Mouse (Mus musculus) kidney, adult 2 months (tissue): ENCODE results near the gene Krt88. TPM values are rescaled to one million over a fixed set of nuclear protein-coding genes. Genes with fewer than 3 reads are reported as not detected.

Source experiments
- DNase-seq: peaks from one replicate; pipeline ENCODE4 v3.0.0; 2021
- H3K27ac ChIP-seq: fragments of 200-500 bp; 2 replicates; pipeline ENCODE4 v1.5.1; 2012; ENCODE audit warnings: low read depth, low read length, control low read depth, inconsistent platforms; ENCODE audit not compliant: insufficient read depth
- H3K27me3 ChIP-seq: fragments of 200-500 bp; replicated peaks from 2 replicates; pipeline ENCODE4 v1.6.1; 2012; ENCODE audit warnings: mild to moderate bottlenecking, moderate library complexity, low read length, inconsistent platforms; ENCODE audit not compliant: control insufficient read depth, insufficient read depth
- H3K36me3 ChIP-seq: fragments of 200-500 bp; 2 replicates; pipeline ENCODE4 v1.6.1; 2012; ENCODE audit warnings: mild to moderate bottlenecking, moderate library complexity, low read length, inconsistent platforms; ENCODE audit not compliant: control insufficient read depth, insufficient read depth
- H3K4me1 ChIP-seq: fragments of 200-500 bp; 2 replicates; pipeline ENCODE4 v1.6.1; 2011; ENCODE audit warnings: low read length; ENCODE audit not compliant: control insufficient read depth, insufficient read depth
- H3K4me3 ChIP-seq: fragments of 200-500 bp; 2 replicates; pipeline ENCODE4 v1.5.1; 2011; ENCODE audit warnings: mild to moderate bottlenecking, low read depth, low read length, control low read depth; ENCODE audit not compliant: insufficient read depth
- CTCF ChIP-seq: fragments of 200-500 bp; conservative IDR thresholded peaks from 2 replicates; pipeline ENCODE4 v1.5.1; 2011; ENCODE audit warnings: low read depth, mild to moderate bottlenecking, control low read depth, low read length, moderate library complexity, mixed read lengths; ENCODE audit not compliant: insufficient read depth, insufficient read length
- POLR2A ChIP-seq: fragments of 200-500 bp; IDR thresholded peaks from one replicate; pipeline ENCODE4 v1.6.1; 2011; ENCODE audit warnings: low read depth, low read length, control low read depth
- WGBS: fragments of 180-500 bp; shearing (Covaris S2); methylation state at CpG from one replicate; pipeline ENCODE4 v1.1.7; 2018; 5-methylcytosine and 5-hydroxymethylcytosine counted together
- polyA plus RNA-seq: library from polyadenylated mRNA; depleted of rRNA; stranded (reverse); fragments of >200 nt; gene quantifications from 2 replicates; pipeline ENCODE4 v1.2.3, GENCODE M21; 2012; rRNA removed

Krt88 gene
- polyA plus RNA-seq, 1 experiment: not detected

- H3K36me3 ChIP-seq: no peaks in the 10 kb centered on the region
Measured at GRCm38 (mm10) chr15:101491431-101491830, 43.9 kb downstream of the Krt88 start, which contains the start of gene Krt83. Gene Krt83, minus strand, starts transcription at chr15:101491512.

GRCm38 (mm10) chr15:101492718-101493117 is 45.2 kb downstream of the Krt88 start:
- WGBS: 39% methylated on average over 8 of the region's 8 CpGs
- H3K36me3 ChIP-seq: no peaks in the 10 kb centered on the region

More at GRCm38 (mm10) chr15:101491431-101491830, 43.9 kb downstream of the Krt88 start, which contains the start of gene Krt83:
- 75% methylated on average over 6 of the region's 6 CpGs for WGBS
- H3K4me3 ChIP-seq: no peak within 1 kb of the TSS
- H3K27me3 ChIP-seq: no peaks in the 10 kb centered on the region
- no peak within 1 kb of the TSS for H3K27ac ChIP-seq
- TF ChIP-seq CTCF (no peak), POLR2A (no peak)
- no peak for DNase-seq
- no peaks in the 10 kb centered on the region for H3K4me1 ChIP-seq

DNA sequence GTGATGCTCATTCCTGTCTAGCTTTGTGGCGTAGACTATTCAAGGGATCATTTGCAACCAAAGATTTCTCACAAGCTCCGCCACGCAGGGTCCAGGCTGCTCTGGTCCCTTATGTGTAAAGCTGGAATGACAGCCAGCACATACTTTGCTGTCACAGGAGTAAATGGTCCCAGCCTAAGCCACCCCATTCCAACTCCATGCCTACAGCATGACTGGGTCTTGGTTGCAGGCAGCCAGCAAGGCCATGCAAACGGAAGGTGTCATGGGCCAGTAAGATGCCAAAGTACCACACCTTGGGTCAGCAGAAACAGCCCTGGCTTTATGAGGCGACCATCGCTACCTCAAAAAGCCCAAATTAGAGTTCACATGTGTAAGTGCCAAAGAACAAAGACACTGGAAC is 46.2 kb downstream of the Krt88 start:
- Histone ChIP-seq H3K4me1 (no peaks in the 10 kb centered on the region), H3K4me3 (no peak overlapping the region), H3K27me3 (no peaks in the 10 kb centered on the region), H3K27ac (no peak overlapping the region), H3K36me3 (no peaks in the 10 kb centered on the region)
- WGBS: 97% methylated on average over 6 of the region's 6 CpGs
- TF ChIP-seq CTCF (no peak), POLR2A (no peak)
- DNase-seq: no peak

More at GRCm38 (mm10) chr15:101492718-101493117, 45.2 kb downstream of the Krt88 start:
- no peaks in the 10 kb centered on the region for H3K4me1 ChIP-seq
- no peak overlapping the region for H3K4me3 ChIP-seq
- H3K27ac ChIP-seq: no peak overlapping the region
- DNase-seq: no peak
- TF ChIP-seq POLR2A: no peak
- no peak for TF ChIP-seq CTCF
- H3K27me3 ChIP-seq: no peaks in the 10 kb centered on the region

DNA sequence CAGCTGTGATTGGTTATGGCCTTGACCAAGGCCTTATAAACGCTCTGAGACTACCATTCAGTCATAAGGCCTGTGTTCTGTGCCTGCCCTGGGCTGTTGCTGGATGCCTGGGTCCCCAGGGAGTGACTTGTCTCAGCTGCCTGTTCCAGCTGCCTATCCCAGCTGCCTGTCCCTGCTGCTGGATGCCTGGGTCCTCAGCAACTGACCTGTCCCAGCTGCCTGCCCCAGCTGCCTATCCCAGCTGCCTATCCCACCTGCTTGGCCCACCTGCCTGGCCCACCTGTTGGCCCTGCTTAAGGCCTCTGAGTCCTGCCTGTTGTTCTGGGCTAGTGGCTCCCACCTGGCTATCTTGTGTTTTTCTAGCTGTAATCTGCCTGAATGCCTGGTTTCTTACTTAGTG is 46.7 kb downstream of the Krt88 start:
- Histone ChIP-seq H3K27ac (no peak overlapping the region), H3K36me3 (no peaks in the 10 kb centered on the region), H3K4me1 (no peaks in the 10 kb centered on the region), H3K4me3 (no peak overlapping the region), H3K27me3 (no peaks in the 10 kb centered on the region)
- DNase-seq: no peak
- TF ChIP-seq POLR2A: no peak
- no peak for TF ChIP-seq CTCF
- 68% methylated on average over 1 of the region's 1 CpGs for WGBS

DNA sequence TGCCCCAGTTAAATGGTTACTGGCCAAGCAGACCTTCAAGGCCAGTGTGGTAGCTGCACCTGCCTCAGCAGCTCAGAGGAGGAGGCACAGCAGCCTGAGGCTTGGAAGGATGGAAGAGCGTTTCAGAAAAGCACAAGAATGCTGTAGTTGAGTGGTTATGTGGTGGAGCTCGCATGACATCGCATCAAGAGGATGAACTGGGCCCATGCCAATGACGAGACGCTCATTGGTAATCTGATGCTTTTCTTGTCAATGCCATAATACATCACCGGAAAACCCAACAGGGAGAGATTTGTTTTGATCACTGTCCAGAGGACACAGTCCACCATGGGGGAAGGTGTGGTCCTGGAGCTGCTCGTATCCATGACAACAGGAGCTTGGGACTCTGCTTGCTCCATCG is 47.7 kb downstream of the Krt88 start:
- 82% methylated on average over 8 of the region's 8 CpGs for WGBS
- DNase-seq: no peak
- Histone ChIP-seq H3K36me3 (no peaks in the 10 kb centered on the region), H3K27me3 (no peaks in the 10 kb centered on the region), H3K27ac (no peak overlapping the region), H3K4me1 (no peaks in the 10 kb centered on the region), H3K4me3 (no peak overlapping the region)
- TF ChIP-seq POLR2A: no peak

- Histone ChIP-seq H3K27ac (no peak overlapping the region), H3K27me3 (no peaks in the 10 kb centered on the region), H3K4me1 (no peaks in the 10 kb centered on the region), H3K36me3 (no peaks in the 10 kb centered on the region), H3K4me3 (no peak overlapping the region)
- DNase-seq: peak; percentile 62
- no peak for TF ChIP-seq POLR2A
- TF ChIP-seq CTCF: peak; percentile 65
- WGBS: 75% methylated on average over 2 of the region's 2 CpGs
Measured at GRCm38 (mm10) chr15:101497181-101497580, 49.6 kb downstream of the Krt88 start.

Other genes with a start within 250 kb of the Krt88 start
- 6.2 and 7.0 TPM in 2 replicates for gene Grasp, start 223.6 kb upstream of the Krt88 start, polyA plus RNA-seq
- 4.9 and 5.7 TPM in 2 replicates for gene Nr4a1, start 193.5 kb upstream of the Krt88 start, polyA plus RNA-seq
- 46.1 and 48.7 TPM in 2 replicates for gene Atg101, start 163.5 kb upstream of the Krt88 start, polyA plus RNA-seq
- 0.13 and 0.37 TPM in 2 replicates for gene 6030408B16Rik, start 154.5 kb upstream of the Krt88 start, polyA plus RNA-seq
- gene Krt80, start 77.6 kb upstream of the Krt88 start, polyA plus RNA-seq: 14.2 and 14.7 TPM in 2 replicates
- 50.9 and 57.3 TPM in 2 replicates for gene Krt7, start 36.7 kb upstream of the Krt88 start, polyA plus RNA-seq
- not detected in 2 replicates for gene Krt87, start 8.9 kb upstream of the Krt88 start, polyA plus RNA-seq
- not detected in 2 replicates for gene Krt81, start 16.0 kb downstream of the Krt88 start, polyA plus RNA-seq
- gene Krt86, start 25.7 kb downstream of the Krt88 start, polyA plus RNA-seq: not detected in 2 replicates
- gene Krt83, start 43.8 kb downstream of the Krt88 start, polyA plus RNA-seq: 0.08 TPM in 1 of 2 replicates, not detected in the other
- gene Gm49425, start 69.5 kb downstream of the Krt88 start, polyA plus RNA-seq: not detected in 2 replicates
- not detected in 2 replicates for gene Krt84, start 85.1 kb downstream of the Krt88 start, polyA plus RNA-seq
- gene Krt82, start 102.9 kb downstream of the Krt88 start, polyA plus RNA-seq: not detected in 2 replicates
- not detected in 2 replicates for gene Krt90, start 115.2 kb downstream of the Krt88 start, polyA plus RNA-seq
- gene Krt75, start 126.2 kb downstream of the Krt88 start, polyA plus RNA-seq: not detected in 2 replicates
- not detected in 2 replicates for gene Gm5414, start 180.4 kb downstream of the Krt88 start, polyA plus RNA-seq
- gene Gm5478, start 199.6 kb downstream of the Krt88 start, polyA plus RNA-seq: not detected in 2 replicates
- not detected in 2 replicates for gene Krt6b, start 232.5 kb downstream of the Krt88 start, polyA plus RNA-seq
- not detected in 2 replicates for gene Krt6a, start 246.6 kb downstream of the Krt88 start, polyA plus RNA-seq